Mouse (Mus musculus): ENCODE data around the gene Tbc1d12. TPM values are rescaled to one million over a fixed set of nuclear protein-coding genes. Genes with fewer than 3 reads are reported as not detected.
A peak's percentile ranks its signal among the peaks of the same experiment; 100 is the strongest.

Tbc1d12 gene
- total and polyA plus RNA-seq, 3 experiments = 1.7 to 3.2 (median 1.9) TPM

- no peak overlapping the region for H3K4me3 ChIP-seq (replicated peaks in 1 of 3; ENCODE audit: low read depth in 2 of 3, low read length in 2 of 3, poor library complexity in 1 of 3)
- DNase-seq (ENCODE audit: extremely low read depth) = peak; percentile 34
- no peak overlapping the region for H3K27ac ChIP-seq (ENCODE audit: insufficient read depth, low read depth)
- H3K36me3 ChIP-seq (replicated peaks in 1 of 2; ENCODE audit: control insufficient read depth in 1 of 2, insufficient read depth in 1 of 2, low read length in 1 of 2) = peaks cover 4 to 27% of the 10 kb centered on the region in 2 experiments
- H3K4me2 ChIP-seq (ENCODE audit: insufficient read depth, low read depth, poor library complexity, severe bottlenecking) = no peak overlapping the region
- in situ Hi-C loops (cut with MboI; ENCODE audit: low pct_ligation_motif_present, low pct_unique_long_range_greater_than_20kb, low sequenced_read_pairs) = no loop called here
- no peaks in the 10 kb centered on the region for H3K4me1 ChIP-seq (ENCODE audit: control insufficient read depth in 1 of 2, insufficient read depth in 2 of 2)
- H3K9me3 ChIP-seq (replicated peaks; ENCODE audit: low read length) = no peaks in the 10 kb centered on the region
- H3K9ac ChIP-seq (ENCODE audit: insufficient read depth, low read depth) = no peak overlapping the region
- H3K79me2 ChIP-seq (replicated peaks; ENCODE audit: control insufficient read depth, extremely low read depth, insufficient read depth, poor library complexity, severe bottlenecking) = no peaks in the 10 kb centered on the region
- TF ChIP-seq RAD21 (IDR thresholded peaks at IDR 0.05; ENCODE audit: low read depth, low read length) = peak; percentile 18
- peak; percentile 50 to 69 for TF ChIP-seq CTCF (conservative IDR thresholded peaks at IDR 0.05 in 1 of 2, IDR thresholded peaks at IDR 0.05 in 1 of 2; ENCODE audit: low read depth in 2 of 2, low read length in 2 of 2)
- peak; percentile 43 for TF ChIP-seq SMC3 (IDR thresholded peaks at IDR 0.05; ENCODE audit: low read depth, low read length)
- no peak for TF ChIP-seq ZNF384 (IDR thresholded peaks at IDR 0.05; ENCODE audit: low read depth, low read length)
- no peak for TF ChIP-seq GABPA (IDR thresholded peaks at IDR 0.05; ENCODE audit: insufficient replicate concordance, low read depth, low read length)
- no peaks in the 10 kb centered on the region for H3K27me3 ChIP-seq (replicated peaks)
- dilution Hi-C loops (cut with MboI; ENCODE audit: extremely low pct_ligation_motif_present, extremely low pct_unique_long_range_greater_than_20kb, low sequenced_read_pairs) = no loop called here
Measured at GRCm38 (mm10) chr19:38915677-38916076, 79.3 kb downstream of the Tbc1d12 start.

- Histone ChIP-seq H3K27me3 (replicated peaks) (no peaks in the 10 kb centered on the region), H3K4me1 (ENCODE audit: control insufficient read depth in 1 of 2, insufficient read depth in 2 of 2) (peaks cover 3 to 23% of the 10 kb centered on the region in 2 experiments), H3K79me2 (replicated peaks; ENCODE audit: control insufficient read depth, extremely low read depth, insufficient read depth, poor library complexity, severe bottlenecking) (peaks cover 27% of the 10 kb centered on the region), H3K27ac (ENCODE audit: insufficient read depth, low read depth) (no peak overlapping the region), H3K36me3 (replicated peaks in 1 of 2; ENCODE audit: control insufficient read depth in 1 of 2, insufficient read depth in 1 of 2, low read length in 1 of 2) (peaks cover 8 to 23% of the 10 kb centered on the region in 2 experiments), H3K4me3 (replicated peaks in 1 of 3; ENCODE audit: low read depth in 2 of 3, low read length in 2 of 3, poor library complexity in 1 of 3) (no peak overlapping the region), H3K9me3 (replicated peaks; ENCODE audit: low read length) (no peaks in the 10 kb centered on the region), H3K9ac (ENCODE audit: insufficient read depth, low read depth) (no peak overlapping the region), H3K4me2 (ENCODE audit: insufficient read depth, low read depth, poor library complexity, severe bottlenecking) (no peak overlapping the region)
- TF ChIP-seq TBP (conservative IDR thresholded peaks at IDR 0.05; ENCODE audit: low read depth, low read length) (no peak), USF2 (conservative IDR thresholded peaks at IDR 0.05; ENCODE audit: low read depth, low read length) (no peak), ZMIZ1 (IDR thresholded peaks at IDR 0.05; ENCODE audit: low read depth, low read length) (no peak), POLR2AphosphoS2 (IDR thresholded peaks at IDR 0.05; ENCODE audit: low read depth, low read length) (no peak), ZNF384 (IDR thresholded peaks at IDR 0.05; ENCODE audit: low read depth, low read length) (no peak), GABPA (IDR thresholded peaks at IDR 0.05; ENCODE audit: insufficient replicate concordance, low read depth, low read length) (no peak)
- dilution Hi-C loops (cut with MboI; ENCODE audit: extremely low pct_ligation_motif_present, extremely low pct_unique_long_range_greater_than_20kb, low sequenced_read_pairs) (no loop called here), in situ Hi-C loops (cut with MboI; ENCODE audit: low pct_ligation_motif_present, low pct_unique_long_range_greater_than_20kb, low sequenced_read_pairs) (no loop called here)
- DNase-seq (ENCODE audit: extremely low read depth) = no peak
Measured at GRCm38 (mm10) chr19:38928481-38929158, 92.2 kb downstream of the Tbc1d12 start.

- peak overlapping the region; percentile 89 for H3K9ac ChIP-seq (ENCODE audit: insufficient read depth, low read depth)
- TF ChIP-seq BHLHE40 (IDR thresholded peaks at IDR 0.05; ENCODE audit: low read depth, low read length) = peak; percentile 70; the same call in 1 of the 2 replicates
- TF ChIP-seq SIN3A (IDR thresholded peaks at IDR 0.05; ENCODE audit: low read length) = no peak
- peak; percentile 48; the same call in 1 of the 2 replicates for TF ChIP-seq EP300 (IDR thresholded peaks at IDR 0.05; ENCODE audit: low read length)
- 0 out of 2 replicates have a peak, but pooled peaks have one; percentile 36 for TF ChIP-seq MAX (IDR thresholded peaks at IDR 0.05; ENCODE audit: low read length)
- TF ChIP-seq PAX5 (IDR thresholded peaks at IDR 0.05; ENCODE audit: low read length) = no peak
- no peak for TF ChIP-seq POLR2AphosphoS2 (IDR thresholded peaks at IDR 0.05; ENCODE audit: low read depth, low read length)
- no peak for TF ChIP-seq USF1 (IDR thresholded peaks at IDR 0.05; ENCODE audit: low read depth, low read length)
- peak; percentile 42; the same call in 1 of the 2 replicates for TF ChIP-seq MYC (IDR thresholded peaks at IDR 0.05; ENCODE audit: low read depth, low read length)
- TF ChIP-seq ZNF384 (IDR thresholded peaks at IDR 0.05; ENCODE audit: low read depth, low read length) = peak; percentile 83
- no peak for TF ChIP-seq MXI1 (IDR thresholded peaks at IDR 0.05; ENCODE audit: low read depth, low read length)
- TF ChIP-seq IRF4 (IDR thresholded peaks at IDR 0.05; ENCODE audit: low read depth, low read length) = peak; percentile 78
- dilution Hi-C loops (cut with MboI; ENCODE audit: extremely low pct_ligation_motif_present, extremely low pct_unique_long_range_greater_than_20kb, low sequenced_read_pairs) (no loop called here), in situ Hi-C loops (cut with MboI; ENCODE audit: low pct_ligation_motif_present, low pct_unique_long_range_greater_than_20kb, low sequenced_read_pairs) (no loop called here)
- peak overlapping the region; percentile 73 to 93 (median 87) for H3K4me3 ChIP-seq (replicated peaks in 1 of 3; ENCODE audit: low read depth in 2 of 3, low read length in 2 of 3, poor library complexity in 1 of 3)
- H3K9me3 ChIP-seq (replicated peaks; ENCODE audit: low read length) = no peaks in the 10 kb centered on the region
- H3K4me1 ChIP-seq (ENCODE audit: control insufficient read depth in 1 of 2, insufficient read depth in 2 of 2) = peaks cover 3 to 31% of the 10 kb centered on the region in 2 experiments
- peak overlapping the region; percentile 25 for H3K4me2 ChIP-seq (ENCODE audit: insufficient read depth, low read depth, poor library complexity, severe bottlenecking)
- no peaks in the 10 kb centered on the region for H3K27me3 ChIP-seq (replicated peaks)
- H3K27ac ChIP-seq (ENCODE audit: insufficient read depth, low read depth) = no peak overlapping the region
- H3K36me3 ChIP-seq (replicated peaks in 1 of 2; ENCODE audit: control insufficient read depth in 1 of 2, insufficient read depth in 1 of 2, low read length in 1 of 2) = peaks cover 15 to 33% of the 10 kb centered on the region in 2 experiments
- peaks cover 36% of the 10 kb centered on the region for H3K79me2 ChIP-seq (replicated peaks; ENCODE audit: control insufficient read depth, extremely low read depth, insufficient read depth, poor library complexity, severe bottlenecking)
- no peak for DNase-seq (ENCODE audit: extremely low read depth)
Measured at GRCm38 (mm10) chr19:38929471-38930251, 93.3 kb downstream of the Tbc1d12 start.
